Mouse (Mus musculus) spleen, adult 2 months (tissue): Measurements from ENCODE around the gene Uvssa.

Source experiments
- CTCF ChIP-seq: fragments of 200-500 bp; IDR thresholded peaks from 2 replicates; pipeline ENCODE4 v1.5.1; 2011; ENCODE audit warnings: mild to moderate bottlenecking, inconsistent platforms; ENCODE audit not compliant: insufficient read depth, insufficient read length, insufficient replicate concordance; ENCODE audit errors: extremely low read depth
- POLR2A ChIP-seq: fragments of 200-500 bp; IDR thresholded peaks from 2 replicates; pipeline ENCODE4 v1.6.1; 2011; ENCODE audit warnings: low read depth, low read length, inconsistent platforms

- no peak for TF ChIP-seq CTCF
- no peak for TF ChIP-seq POLR2A
Measured at GRCm38 (mm10) chr5:33363263-33363662, 15.1 kb upstream of the Uvssa start.
